Mouse (Mus musculus) liver, embryonic 12.5 days (tissue): Measurements from ENCODE around the gene Gm867. TPM values are rescaled to one million over a fixed set of nuclear protein-coding genes. Genes with fewer than 3 reads are reported as not detected.

Experiments
- ATAC-seq: fragments of 200-750 bp; cut with Nextera tagmentation; 2 replicates; pipeline ENCODE4 v1.8.0; 2017; ENCODE audit warnings: moderate number of reproducible peaks, mild to moderate bottlenecking, moderate library complexity
- H3K27ac ChIP-seq: fragments of 300-500 bp; sonication (generic); 2 replicates; pipeline ENCODE4 v1.5.1; 2016; ENCODE audit warnings: mild to moderate bottlenecking
- H3K27me3 ChIP-seq: fragments of 300-500 bp; sonication (generic); replicated peaks from 2 replicates; pipeline ENCODE4 v1.6.1; 2016; ENCODE audit warnings: mild to moderate bottlenecking, moderate library complexity
- H3K36me3 ChIP-seq: fragments of 300-500 bp; sonication (generic); 2 replicates; pipeline ENCODE4 v1.6.1; 2016; ENCODE audit warnings: mild to moderate bottlenecking, moderate library complexity
- H3K4me1 ChIP-seq: fragments of 300-500 bp; sonication (generic); 2 replicates; pipeline ENCODE4 v1.6.1; 2016
- H3K4me2 ChIP-seq: fragments of 300-500 bp; sonication (generic); 2 replicates; pipeline ENCODE4 v1.6.1; 2016; ENCODE audit warnings: mild to moderate bottlenecking, moderate library complexity
- H3K4me3 ChIP-seq: fragments of 300-500 bp; sonication (generic); 2 replicates; pipeline ENCODE4 v1.5.1; 2016; ENCODE audit warnings: mild to moderate bottlenecking, moderate library complexity
- H3K9ac ChIP-seq: fragments of 300-500 bp; sonication (generic); 2 replicates; pipeline ENCODE4 v1.6.1; 2016; ENCODE audit warnings: mild to moderate bottlenecking, moderate library complexity
- H3K9me3 ChIP-seq: fragments of 300-500 bp; sonication (generic); replicated peaks from 2 replicates; pipeline ENCODE4 v1.6.1; 2016; ENCODE audit warnings: mild to moderate bottlenecking, moderate library complexity
- WGBS: fragments of 180-500 bp; shearing (Covaris S2); methylation state at CpG from one replicate; pipeline ENCODE4 v1.1.7; 2016; ENCODE audit not compliant: insufficient replicate concordance; 5-methylcytosine and 5-hydroxymethylcytosine counted together
- polyA plus RNA-seq: library from polyadenylated mRNA; unstranded; fragments of >200 nt; fragmentation: Nextera tagmentation; extraction: Ambion mirVana; gene quantifications from 2 replicates; pipeline ENCODE4 v1.2.1, GENCODE M21; 2016

The Gm867 gene
- polyA plus RNA-seq, 1 experiment from 2014 or later, result 18.9 TPM

- Histone ChIP-seq H3K4me2 (peak overlapping the region; percentile 94), H3K4me1 (peaks cover 75% of the 10 kb centered on the region), H3K9me3 (no peaks in the 10 kb centered on the region), H3K9ac (peak overlapping the region; percentile 83; the same call in 1 of the 2 replicates), H3K4me3 (peak overlapping the region; percentile 75), H3K27me3 (peaks cover 43% of the 10 kb centered on the region), H3K36me3 (peaks cover 15% of the 10 kb centered on the region), H3K27ac (no peak overlapping the region)
- WGBS, result 61% methylated on average over 1 of the region's 1 CpGs
- no peak for ATAC-seq
These were observed 5.5 kb downstream of the Gm867 start for GRCm38 (mm10) chr10:75934991-75935390.

GRCm38 (mm10) chr10:75932891-75933290 lies 7.6 kb downstream of the Gm867 start, which contains the start of gene Chchd10:
Gene Chchd10 (plus strand): TSS chr10:75933130.
- Histone ChIP-seq H3K27me3 (peaks cover 64% of the 10 kb centered on the region), H3K9ac (peak within 1 kb of the TSS; percentile 65), H3K36me3 (peaks cover 13% of the 10 kb centered on the region), H3K9me3 (no peaks in the 10 kb centered on the region), H3K4me3 (peak within 1 kb of the TSS; percentile 57), H3K4me1 (peaks cover 57% of the 10 kb centered on the region), H3K4me2 (peak within 1 kb of the TSS; percentile 85), H3K27ac (no peak within 1 kb of the TSS)
- ATAC-seq, result no peak
- 36% methylated on average over 6 of the region's 6 CpGs for WGBS

GRCm38 (mm10) chr10:75932081-75932678 lies 8.3 kb downstream of the Gm867 start:
- Histone ChIP-seq H3K4me1 (peaks cover 50% of the 10 kb centered on the region), H3K4me3 (peak overlapping the region; percentile 57), H3K27me3 (peaks cover 71% of the 10 kb centered on the region), H3K9ac (peak overlapping the region; percentile 65), H3K4me2 (peak overlapping the region; percentile 85), H3K36me3 (peaks cover 5% of the 10 kb centered on the region), H3K27ac (no peak overlapping the region), H3K9me3 (no peaks in the 10 kb centered on the region)
- ATAC-seq, result peak; percentile 20; the same call in 1 of the 2 replicates
- 2% methylated on average over 44 of the region's 44 CpGs for WGBS

- no peak overlapping the region for H3K27ac ChIP-seq
- H3K9me3 ChIP-seq, result no peaks in the 10 kb centered on the region
- H3K27me3 ChIP-seq, result peaks cover 79% of the 10 kb centered on the region
- peak overlapping the region; percentile 85 for H3K4me2 ChIP-seq
- H3K4me3 ChIP-seq, result no peak overlapping the region
- peaks cover 41% of the 10 kb centered on the region for H3K4me1 ChIP-seq
- no peak overlapping the region for H3K9ac ChIP-seq
- ATAC-seq, result no peak
- H3K36me3 ChIP-seq, result no peaks in the 10 kb centered on the region
- 31% methylated on average over 7 of the region's 7 CpGs for WGBS
These were observed 9.2 kb downstream of the Gm867 start for GRCm38 (mm10) chr10:75931311-75931710.

GRCm38 (mm10) chr10:75930304-75930703 lies 10.2 kb downstream of the Gm867 start:
- H3K9me3 ChIP-seq, result no peaks in the 10 kb centered on the region
- H3K4me2 ChIP-seq, result no peak overlapping the region
- H3K36me3 ChIP-seq, result no peaks in the 10 kb centered on the region
- no peak for ATAC-seq
- no peak overlapping the region for H3K9ac ChIP-seq
- 53% methylated on average over 6 of the region's 6 CpGs for WGBS
- H3K4me3 ChIP-seq, result no peak overlapping the region
- H3K27ac ChIP-seq, result no peak overlapping the region
- H3K27me3 ChIP-seq, result peaks cover 89% of the 10 kb centered on the region
- H3K4me1 ChIP-seq, result peaks cover 31% of the 10 kb centered on the region

GRCm38 (mm10) chr10:75926396-75926795 lies 14.1 kb downstream of the Gm867 start:
- 35% methylated on average over 13 of the region's 13 CpGs for WGBS
- no peak for ATAC-seq

GRCm38 (mm10) chr10:75924324-75924723 lies 16.1 kb downstream of the Gm867 start:
- Histone ChIP-seq H3K9ac (no peak overlapping the region), H3K4me1 (peaks cover 34% of the 10 kb centered on the region), H3K4me3 (no peak overlapping the region), H3K27me3 (peaks cover 43% of the 10 kb centered on the region), H3K4me2 (no peak overlapping the region), H3K36me3 (peaks cover 11% of the 10 kb centered on the region; the same call in 1 of the 2 replicates), H3K9me3 (no peaks in the 10 kb centered on the region), H3K27ac (no peak overlapping the region)
- ATAC-seq, result no peak
- 52% methylated on average over 2 of the region's 2 CpGs for WGBS

More at GRCm38 (mm10) chr10:75926396-75926795, 14.1 kb downstream of the Gm867 start:
- Histone ChIP-seq H3K4me3 (no peak overlapping the region), H3K36me3 (0 out of 2 replicates have a peak, but pooled peaks cover 6% of the 10 kb centered on the region), H3K4me2 (no peak overlapping the region), H3K27ac (no peak overlapping the region), H3K4me1 (peaks cover 30% of the 10 kb centered on the region), H3K27me3 (peaks cover 63% of the 10 kb centered on the region), H3K9me3 (no peaks in the 10 kb centered on the region), H3K9ac (no peak overlapping the region)

- H3K9ac ChIP-seq, result peak overlapping the region; percentile 94
- peak overlapping the region; percentile 92 for H3K27ac ChIP-seq
- peaks cover 35% of the 10 kb centered on the region for H3K36me3 ChIP-seq
- peak overlapping the region; percentile 96 for H3K4me2 ChIP-seq
- H3K4me1 ChIP-seq, result peaks cover 48% of the 10 kb centered on the region
- peak; percentile 47 for ATAC-seq
- 6% methylated on average over 22 of the region's 22 CpGs for WGBS
- H3K27me3 ChIP-seq, result peaks cover 19% of the 10 kb centered on the region; the same call in 1 of the 2 replicates
- no peaks in the 10 kb centered on the region for H3K9me3 ChIP-seq
- H3K4me3 ChIP-seq, result peak overlapping the region; percentile 91
These were observed 18.5 kb downstream of the Gm867 start for GRCm38 (mm10) chr10:75921726-75922560.

- Histone ChIP-seq H3K27ac (peak within 1 kb of the TSS; percentile 92), H3K9ac (peak within 1 kb of the TSS; percentile 94), H3K4me1 (peaks cover 48% of the 10 kb centered on the region), H3K4me3 (peak within 1 kb of the TSS; percentile 91), H3K27me3 (peaks cover 11% of the 10 kb centered on the region; the same call in 1 of the 2 replicates), H3K9me3 (no peaks in the 10 kb centered on the region), H3K36me3 (peaks cover 42% of the 10 kb centered on the region), H3K4me2 (peak within 1 kb of the TSS; percentile 96)
- ATAC-seq, result peak; percentile 89
- under 1% methylated on average over 76 of the region's 76 CpGs for WGBS
These were observed 19.3 kb downstream of the Gm867 start, which contains the start of gene Smarcb1 for GRCm38 (mm10) chr10:75921026-75921725. Gene Smarcb1 (minus strand): TSS chr10:75921617.

GRCm38 (mm10) chr10:75919026-75919425 lies 21.4 kb downstream of the Gm867 start:
- H3K9ac ChIP-seq, result no peak overlapping the region
- WGBS, result 82% methylated on average over 5 of the region's 5 CpGs
- peaks cover 48% of the 10 kb centered on the region for H3K4me1 ChIP-seq
- no peak for ATAC-seq
- H3K27me3 ChIP-seq, result no peaks in the 10 kb centered on the region
- no peak overlapping the region for H3K4me3 ChIP-seq
- H3K27ac ChIP-seq, result no peak overlapping the region
- peaks cover 63% of the 10 kb centered on the region for H3K36me3 ChIP-seq
- no peak overlapping the region for H3K4me2 ChIP-seq
- H3K9me3 ChIP-seq, result no peaks in the 10 kb centered on the region

- no peaks in the 10 kb centered on the region for H3K9me3 ChIP-seq
- H3K27ac ChIP-seq, result no peak overlapping the region
- peaks cover 42% of the 10 kb centered on the region for H3K4me1 ChIP-seq
- H3K4me2 ChIP-seq, result no peak overlapping the region
- no peak overlapping the region for H3K4me3 ChIP-seq
- H3K9ac ChIP-seq, result no peak overlapping the region
- H3K27me3 ChIP-seq, result no peaks in the 10 kb centered on the region
- WGBS, result 88% methylated on average over 8 of the region's 8 CpGs
- peaks cover 72% of the 10 kb centered on the region for H3K36me3 ChIP-seq
- ATAC-seq, result no peak
These were observed 23.6 kb downstream of the Gm867 start for GRCm38 (mm10) chr10:75916840-75917239.
